Mouse (Mus musculus) ES-Bruce4 (cell line): ENCODE data around the gene Zfp952.

Source experiments
- CTCF ChIP-seq: IDR thresholded peaks from one replicate; pipeline ENCODE4 v1.8.1; 2011; ENCODE audit warnings: low read depth, low read length
- EP300 ChIP-seq: IDR thresholded peaks from 2 replicates; pipeline ENCODE4 v1.6.1; 2011; ENCODE audit warnings: low read depth, low read length; ENCODE audit not compliant: insufficient read depth
- POLR2A ChIP-seq: IDR thresholded peaks from one replicate; pipeline ENCODE4 v1.8.1; 2011; ENCODE audit warnings: low read length; ENCODE audit not compliant: insufficient read depth

DNA sequence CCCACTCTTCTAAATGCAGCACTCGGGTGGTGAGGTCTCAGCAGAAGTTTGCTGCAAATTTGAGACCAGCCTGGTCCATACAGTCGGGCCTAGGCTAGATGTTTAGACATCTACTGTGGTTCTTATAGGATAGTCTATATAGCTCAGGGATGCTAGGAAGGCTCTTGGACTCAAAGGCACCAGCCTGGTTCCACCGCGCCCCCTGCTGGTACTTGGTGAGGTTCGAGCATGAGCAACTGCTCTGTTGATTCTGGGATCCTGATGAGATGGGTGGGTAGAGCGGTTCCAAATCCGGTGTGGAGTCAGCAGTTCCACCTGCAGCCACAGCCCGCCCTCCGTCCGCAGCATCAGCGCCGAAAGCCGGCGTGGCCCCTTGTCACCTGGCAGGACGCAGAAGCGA, 41.5 kb upstream of the Zfp952 start:
- peak; percentile 96 for TF ChIP-seq CTCF
- TF ChIP-seq EP300 = no peak
- no peak for TF ChIP-seq POLR2A
